Mouse (Mus musculus) small intestine, adult 2 months (tissue): ENCODE results near the gene Ubxn1.
"Not testable (repeated sequence)": the region's sequence is repeated elsewhere in the genome, so short reads cannot be mapped to it uniquely, and the experiment has no call there.

Source experiments
- CTCF ChIP-seq: fragments of 200-500 bp; IDR thresholded peaks from 2 replicates; pipeline ENCODE4 v1.5.1; 2012; ENCODE audit warnings: low read depth, mild to moderate bottlenecking, control low read depth, inconsistent platforms, low read length, moderate library complexity, mixed read lengths; ENCODE audit not compliant: insufficient replicate concordance, insufficient read length; ENCODE audit errors: extremely low read depth
- POLR2A ChIP-seq: fragments of 200-500 bp; IDR thresholded peaks from 2 replicates; pipeline ENCODE4 v1.6.1; 2012; ENCODE audit warnings: low read depth, mild to moderate bottlenecking, control low read depth, inconsistent platforms, low read length, moderate library complexity

- TF ChIP-seq CTCF, POLR2A: not testable (repeated sequence)
These were observed 915 bp upstream of the Ubxn1 start for GRCm38 (mm10) chr19:8870381-8870780.
